Mouse (Mus musculus) c-Kit-positive CD71-positive TER-119-positive erythroid progenitor cells, embryonic 14.5 days (primary cell): ENCODE results near the gene Lrrc17.
"Not testable (repeated sequence)": the region's sequence is repeated elsewhere in the genome, so short reads cannot be mapped to it uniquely, and the experiment has no call there.

Experiments
- DNase-seq: peaks from one replicate; pipeline ENCODE4 v3.0.0-alpha.2; 2013; ENCODE audit warnings: low spot score

Lrrc17 gene

GRCm38 (mm10) chr5:21608311-21609304 is 65.2 kb downstream of the Lrrc17 start:
- no peak for DNase-seq

- DNase-seq: no peak
These were observed 67.6 kb downstream of the Lrrc17 start for GRCm38 (mm10) chr5:21610996-21611395.

DNA sequence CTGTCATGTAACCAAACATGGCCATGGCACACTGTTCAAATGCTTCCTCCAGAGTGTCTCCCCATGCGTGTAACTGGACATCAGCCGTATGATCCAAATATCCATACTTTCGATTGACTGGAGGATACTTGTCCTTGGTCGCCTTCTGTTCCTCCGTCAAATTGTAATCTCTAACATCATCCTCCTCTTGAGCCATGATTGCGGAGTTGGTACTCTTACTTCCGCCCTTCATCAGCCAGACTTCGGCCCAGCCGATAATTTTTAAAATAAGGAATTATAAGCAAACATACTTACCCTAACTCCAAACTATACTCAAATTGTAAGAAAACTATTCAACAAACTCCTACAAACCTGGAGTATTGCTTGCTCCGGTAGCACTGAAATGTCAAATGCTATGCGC is 70.9 kb downstream of the Lrrc17 start:
- DNase-seq: not testable (repeated sequence)

DNA sequence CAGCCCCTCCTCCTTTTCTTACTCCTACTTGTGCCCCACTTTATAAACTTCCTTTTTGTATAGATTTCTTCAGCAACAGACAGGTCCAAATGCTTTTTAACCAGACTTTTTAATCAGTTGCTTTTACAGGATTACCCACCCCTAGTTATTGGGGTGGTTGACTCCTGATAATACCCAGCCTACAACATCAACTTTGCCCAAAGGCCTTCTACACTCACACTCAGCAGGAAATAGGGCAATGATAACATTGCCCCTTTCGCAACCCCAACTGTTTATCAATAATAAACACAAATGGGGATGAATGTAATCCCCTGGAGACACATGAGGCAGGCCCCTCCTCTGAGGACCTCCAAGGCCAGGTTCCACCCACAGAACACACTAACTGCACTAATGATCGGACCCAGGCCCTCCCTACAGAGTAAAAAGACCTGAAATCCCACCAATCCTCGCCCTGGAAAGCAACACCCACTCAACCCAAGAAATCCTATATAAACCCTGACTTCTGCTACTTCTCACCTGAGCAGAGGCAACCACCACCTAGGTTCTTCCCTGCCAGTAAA is 73.2 kb downstream of the Lrrc17 start:
- DNase-seq: no peak
